Mouse (Mus musculus): ENCODE measurements around the gene Rnf130. TPM values are rescaled to one million over a fixed set of nuclear protein-coding genes. Genes with fewer than 3 reads are reported as not detected.

Rnf130 gene
- polyA plus RNA-seq, 1 experiment from 2014 or later: 60.7 TPM

DNA sequence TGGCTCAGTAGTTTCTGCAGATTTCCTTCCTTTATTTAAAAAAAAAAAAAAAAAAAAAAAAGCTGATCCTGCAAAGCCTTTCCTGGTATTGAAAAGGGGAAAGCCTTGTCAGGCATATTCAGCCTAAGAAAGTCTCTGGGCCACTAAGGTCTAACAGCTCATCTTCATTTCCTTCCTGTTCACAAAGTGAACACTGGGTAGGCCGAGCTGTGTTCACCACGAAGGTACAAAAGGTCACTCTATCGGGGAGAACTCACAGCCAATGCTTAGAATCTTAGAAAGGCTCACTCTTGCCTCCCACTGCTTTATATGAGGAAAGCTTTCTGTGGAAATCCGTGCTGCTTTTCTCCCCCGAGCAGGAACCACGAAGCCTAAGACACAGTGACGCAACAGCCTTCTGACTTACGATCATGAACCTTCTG, 83.7 kb downstream of the Rnf130 start:
- Histone ChIP-seq H3K9ac (no peak overlapping the region), H3K27ac (ENCODE audit: low read depth) (peak overlapping the region; percentile 58; the same call in 1 of the 2 replicates), H3K9me3 (ENCODE audit: low read depth, low read length) (no peaks in the 10 kb centered on the region), H3K4me3 (ENCODE audit: low read depth, low read length) (no peak overlapping the region), H3K4me1 (ENCODE audit: insufficient read depth) (no peaks in the 10 kb centered on the region), H3K27me3 (ENCODE audit: insufficient read depth, low read length) (no peaks in the 10 kb centered on the region), H3K36me3 (ENCODE audit: insufficient read depth) (peaks cover 3% of the 10 kb centered on the region; the same call in 1 of the 2 replicates), H3K4me2 (no peak overlapping the region)
- WGBS: 74% methylated on average over 8 of the region's 8 CpGs
- peak; percentile 38 for DNase-seq
- ATAC-seq (ENCODE audit: insufficient read depth): no peak
- no peak for TF ChIP-seq CTCF (IDR thresholded peaks at IDR 0.05; ENCODE audit: low read depth)

DNA sequence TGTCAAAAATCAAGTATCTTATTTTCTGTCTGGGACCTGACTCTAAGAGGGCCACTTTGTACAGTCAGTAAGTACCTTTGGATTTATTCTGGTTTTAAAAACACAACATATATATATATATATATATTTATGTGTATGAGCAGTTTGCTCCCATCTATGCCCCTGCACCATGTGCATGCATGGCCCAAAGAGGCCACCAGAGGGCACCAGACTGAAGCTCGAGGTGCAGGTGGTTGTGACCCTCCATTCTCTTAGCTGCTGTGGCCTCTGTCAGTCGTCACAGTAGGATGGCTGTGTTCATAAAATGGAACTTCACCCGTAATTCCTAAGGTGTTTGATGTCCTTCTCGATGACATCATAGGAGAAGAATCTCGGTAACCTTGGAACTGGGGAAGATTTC, 89.2 kb downstream of the Rnf130 start:
- peak; percentile 87 for TF ChIP-seq CTCF (IDR thresholded peaks at IDR 0.05; ENCODE audit: low read depth)
- H3K9me3 ChIP-seq (ENCODE audit: low read depth, low read length): no peaks in the 10 kb centered on the region
- H3K36me3 ChIP-seq (ENCODE audit: insufficient read depth): 0 out of 2 replicates have a peak, but pooled peaks cover 1% of the 10 kb centered on the region
- H3K27me3 ChIP-seq (ENCODE audit: insufficient read depth, low read length): no peaks in the 10 kb centered on the region
- H3K27ac ChIP-seq (ENCODE audit: low read depth): no peak overlapping the region
- 19% methylated on average over 5 of the region's 5 CpGs for WGBS
- H3K9ac ChIP-seq: no peak overlapping the region
- no peak overlapping the region for H3K4me2 ChIP-seq
- no peaks in the 10 kb centered on the region for H3K4me1 ChIP-seq (ENCODE audit: insufficient read depth)
- peak; percentile 60; the same call in 1 of the 2 replicates for ATAC-seq (ENCODE audit: insufficient read depth)
- no peak overlapping the region for H3K4me3 ChIP-seq (ENCODE audit: low read depth, low read length)
- DNase-seq: peak; percentile 85

DNA sequence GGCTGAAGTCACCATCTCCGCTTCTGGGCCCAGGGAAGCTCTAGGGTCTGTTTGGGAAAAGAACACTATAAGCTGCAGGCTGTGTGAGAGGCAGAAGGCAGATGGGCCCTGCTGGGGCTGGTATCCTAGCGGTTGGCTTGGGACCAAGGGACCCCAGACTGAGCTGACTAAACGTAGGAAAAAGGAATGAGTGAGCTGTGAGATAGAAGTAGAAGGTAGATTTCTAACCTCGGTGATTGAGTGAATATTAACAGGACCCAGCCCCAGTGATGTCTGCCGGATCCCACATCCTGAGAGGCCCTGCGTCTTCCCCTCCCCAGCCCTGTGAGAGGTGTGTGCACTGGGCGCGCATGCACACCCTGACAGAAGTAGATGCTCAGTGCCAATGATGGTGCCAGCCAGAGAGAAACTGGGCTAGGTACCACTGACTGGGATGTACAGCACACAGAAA, 97.5 kb downstream of the Rnf130 start:
- Histone ChIP-seq H3K27ac (ENCODE audit: low read depth) (no peak overlapping the region), H3K9ac (no peak overlapping the region), H3K4me1 (ENCODE audit: insufficient read depth) (no peaks in the 10 kb centered on the region), H3K36me3 (ENCODE audit: insufficient read depth) (no peaks in the 10 kb centered on the region), H3K9me3 (ENCODE audit: low read depth, low read length) (no peaks in the 10 kb centered on the region), H3K4me2 (no peak overlapping the region), H3K27me3 (ENCODE audit: insufficient read depth, low read length) (no peaks in the 10 kb centered on the region), H3K4me3 (ENCODE audit: low read depth, low read length) (no peak overlapping the region)
- DNase-seq (no peak), ATAC-seq (ENCODE audit: insufficient read depth) (no peak)
- no peak for TF ChIP-seq CTCF (IDR thresholded peaks at IDR 0.05; ENCODE audit: low read depth)
- whole genome bisulfite sequencing: 89% methylated on average over 8 of the region's 8 CpGs

DNA sequence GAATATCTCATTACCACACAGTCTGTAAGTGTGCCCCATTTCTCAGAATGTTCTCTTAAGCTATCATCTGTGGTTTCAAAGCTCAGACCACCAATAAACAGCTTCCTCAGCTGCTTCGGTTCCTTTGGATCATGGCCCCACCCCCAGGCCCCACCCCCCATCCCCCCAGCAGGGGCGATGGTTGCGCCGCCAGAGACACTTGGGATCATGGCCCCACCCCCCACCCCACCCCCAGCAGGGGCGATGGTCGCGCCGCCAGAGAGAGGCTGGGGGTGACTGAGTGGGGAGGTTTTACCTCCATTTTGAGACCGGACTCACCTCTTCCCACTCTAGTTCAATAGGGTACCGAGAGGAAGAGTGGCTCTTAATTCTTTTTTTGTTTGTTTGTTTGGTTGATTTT, 102.6 kb downstream of the Rnf130 start:
- Histone ChIP-seq H3K27me3 (ENCODE audit: insufficient read depth, low read length) (no peaks in the 10 kb centered on the region), H3K9ac (no peak overlapping the region; the same call in 1 of the 2 replicates), H3K9me3 (ENCODE audit: low read depth, low read length) (no peaks in the 10 kb centered on the region), H3K4me2 (peak overlapping the region; percentile 54), H3K27ac (ENCODE audit: low read depth) (no peak overlapping the region), H3K36me3 (ENCODE audit: insufficient read depth) (no peaks in the 10 kb centered on the region), H3K4me1 (ENCODE audit: insufficient read depth) (peaks cover 6% of the 10 kb centered on the region), H3K4me3 (ENCODE audit: low read depth, low read length) (no peak overlapping the region)
- TF ChIP-seq CTCF (IDR thresholded peaks at IDR 0.05; ENCODE audit: low read depth): no peak
- ATAC-seq (ENCODE audit: insufficient read depth) (no peak), DNase-seq (no peak)
- 4% methylated on average over 10 of the region's 10 CpGs for WGBS

DNA sequence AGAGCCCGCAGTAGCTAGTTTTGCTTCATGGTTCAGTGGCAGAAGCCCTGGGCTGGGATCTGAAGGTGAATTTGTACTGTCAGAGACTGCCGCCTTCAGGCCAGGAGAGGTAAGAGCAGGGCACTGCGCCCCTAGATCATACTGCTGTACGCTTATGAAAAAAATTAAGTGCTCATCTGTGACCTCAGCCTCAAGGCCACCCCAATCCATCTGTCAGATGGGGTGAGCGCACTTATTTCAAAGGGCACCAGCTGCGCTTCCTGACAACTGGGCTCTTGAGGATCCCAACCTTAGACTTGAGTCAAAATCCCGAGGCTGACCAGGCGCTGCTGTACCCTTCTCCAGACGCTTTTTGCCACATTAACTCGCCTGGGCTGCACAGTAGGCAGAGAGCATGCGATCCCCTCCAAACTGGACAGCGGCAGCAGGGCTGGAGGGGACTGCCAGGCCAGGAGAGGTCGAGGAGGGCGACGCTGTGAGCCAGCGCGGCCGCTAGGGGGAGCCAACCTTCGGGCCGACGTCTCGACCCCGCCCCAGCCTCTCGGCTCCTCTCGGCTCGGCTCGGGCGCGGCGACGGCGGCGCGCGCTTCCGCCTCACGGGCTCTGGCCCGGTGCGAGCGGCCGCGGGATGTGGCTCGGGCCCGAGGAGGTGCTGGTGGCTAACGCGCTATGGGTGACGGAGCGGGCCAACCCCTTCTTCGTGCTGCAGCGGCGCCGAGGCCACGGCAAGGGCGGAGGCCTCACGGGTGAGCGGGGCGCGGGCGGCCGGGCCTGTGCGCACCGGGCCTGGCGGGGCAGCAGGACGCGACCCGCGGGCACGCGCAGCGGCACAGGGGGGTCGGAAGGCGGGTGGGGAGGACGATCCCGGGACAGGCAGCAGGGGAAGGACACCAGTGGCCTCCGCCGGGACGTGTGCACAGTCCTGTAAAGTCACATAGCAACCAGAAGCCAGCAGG, 105.9 kb downstream of the Rnf130 start, which contains the start of gene Tbc1d9b:
Gene Tbc1d9b, plus strand, starts transcription at position 586 of the 956 bp plus-strand sequence.
- ATAC-seq (ENCODE audit: insufficient read depth): peak; percentile 92
- Histone ChIP-seq H3K27me3 (ENCODE audit: insufficient read depth, low read length) (no peaks in the 10 kb centered on the region), H3K9ac (peak within 1 kb of the TSS; percentile 98), H3K4me2 (peak within 1 kb of the TSS; percentile 90), H3K4me1 (ENCODE audit: insufficient read depth) (peaks cover 9% of the 10 kb centered on the region), H3K9me3 (ENCODE audit: low read depth, low read length) (no peaks in the 10 kb centered on the region), H3K27ac (ENCODE audit: low read depth) (peak within 1 kb of the TSS; percentile 91), H3K36me3 (ENCODE audit: insufficient read depth) (0 out of 2 replicates have a peak, but pooled peaks cover 2% of the 10 kb centered on the region), H3K4me3 (ENCODE audit: low read depth, low read length) (peak within 1 kb of the TSS; percentile 90)
- TF ChIP-seq CTCF (IDR thresholded peaks at IDR 0.05; ENCODE audit: low read depth): peak; percentile 81
- under 1% methylated on average over 75 of the region's 77 CpGs for WGBS
- peak; percentile 96 for DNase-seq

DNA sequence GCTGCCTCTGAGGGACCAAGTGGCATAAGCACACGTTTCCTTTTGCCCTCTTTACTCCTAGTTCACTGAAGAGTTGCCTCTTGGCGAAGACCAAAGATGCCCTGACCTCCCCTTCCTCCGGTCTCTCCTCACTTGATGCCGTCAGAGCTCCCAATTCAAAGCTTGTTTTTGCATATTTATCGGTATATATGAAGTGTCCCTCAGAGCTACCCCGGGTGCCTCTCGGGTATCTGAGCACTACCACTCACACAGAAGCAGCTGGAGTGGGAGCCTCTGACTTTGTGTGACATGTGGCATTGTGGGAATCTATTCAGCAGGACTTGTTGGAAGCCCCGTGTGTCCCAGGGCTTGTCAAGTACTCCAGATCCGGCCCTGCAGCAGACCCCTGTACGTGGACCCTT, 106.7 kb downstream of the Rnf130 start:
- peak; percentile 39 for DNase-seq
- no peak for ATAC-seq (ENCODE audit: insufficient read depth)

DNA sequence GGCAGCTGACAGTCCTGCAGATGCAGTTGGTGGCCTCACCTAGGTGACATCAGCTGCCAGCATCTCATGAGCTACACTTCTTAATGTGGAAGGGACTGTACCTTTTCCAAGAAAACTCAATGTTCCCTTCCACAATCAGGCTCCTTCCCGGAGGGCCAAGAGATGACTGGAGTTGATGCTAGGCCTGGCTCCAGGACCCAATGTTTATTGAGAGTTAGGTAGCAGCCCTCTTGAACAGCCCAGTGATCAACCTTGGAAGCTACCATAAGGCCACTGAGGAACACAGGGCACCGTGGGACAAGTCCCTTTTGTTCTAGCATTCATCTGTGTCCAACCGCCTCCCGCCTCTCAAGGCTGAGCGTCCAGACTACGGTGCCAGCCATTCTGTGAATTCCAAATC, 107.1 kb downstream of the Rnf130 start:
- Histone ChIP-seq H3K27me3 (ENCODE audit: insufficient read depth, low read length) (no peaks in the 10 kb centered on the region), H3K36me3 (ENCODE audit: insufficient read depth) (peaks cover 13% of the 10 kb centered on the region), H3K9me3 (ENCODE audit: low read depth, low read length) (no peaks in the 10 kb centered on the region), H3K4me3 (ENCODE audit: low read depth, low read length) (peak overlapping the region; percentile 90), H3K4me2 (peak overlapping the region; percentile 90), H3K27ac (ENCODE audit: low read depth) (no peak overlapping the region), H3K4me1 (ENCODE audit: insufficient read depth) (peaks cover 9% of the 10 kb centered on the region), H3K9ac (peak overlapping the region; percentile 98)
- TF ChIP-seq CTCF (IDR thresholded peaks at IDR 0.05; ENCODE audit: low read depth): no peak
- WGBS: 80% methylated on average over 6 of the region's 6 CpGs
- no peak for DNase-seq
- no peak for ATAC-seq (ENCODE audit: insufficient read depth)

More for the DNA sequence above, 106.7 kb downstream of the Rnf130 start:
- Histone ChIP-seq H3K27ac (ENCODE audit: low read depth) (peak overlapping the region; percentile 91), H3K4me3 (ENCODE audit: low read depth, low read length) (peak overlapping the region; percentile 90), H3K4me1 (ENCODE audit: insufficient read depth) (peaks cover 9% of the 10 kb centered on the region), H3K36me3 (ENCODE audit: insufficient read depth) (peaks cover 9% of the 10 kb centered on the region), H3K9ac (peak overlapping the region; percentile 98), H3K4me2 (peak overlapping the region; percentile 90), H3K27me3 (ENCODE audit: insufficient read depth, low read length) (no peaks in the 10 kb centered on the region), H3K9me3 (ENCODE audit: low read depth, low read length) (no peaks in the 10 kb centered on the region)
- no peak for TF ChIP-seq CTCF (IDR thresholded peaks at IDR 0.05; ENCODE audit: low read depth)
- WGBS: 8% methylated on average over 10 of the region's 10 CpGs
